Mouse (Mus musculus) heart, embryonic 10.5 days (tissue): ENCODE results near the gene Enthd1. TPM values are rescaled to one million over a fixed set of nuclear protein-coding genes. Genes with fewer than 3 reads are reported as not detected.

Source experiments
- DNase-seq: peaks from one replicate; pipeline ENCODE4 v3.0.0-alpha.2; 2017; ENCODE audit warnings: low spot score
- H3K27ac ChIP-seq: fragments of 300-500 bp; sonication (generic); 2 replicates; pipeline ENCODE4 v1.5.1; 2016; ENCODE audit warnings: mild to moderate bottlenecking
- H3K27me3 ChIP-seq: fragments of 300-500 bp; sonication (generic); 2 replicates; pipeline ENCODE4 v1.6.1; 2016; ENCODE audit warnings: mild to moderate bottlenecking; ENCODE audit not compliant: poor library complexity, insufficient read depth, severe bottlenecking
- H3K36me3 ChIP-seq: fragments of 300-500 bp; sonication (generic); 2 replicates; pipeline ENCODE4 v1.6.1; 2016; ENCODE audit warnings: mild to moderate bottlenecking, moderate library complexity
- H3K4me1 ChIP-seq: fragments of 300-500 bp; sonication (generic); 2 replicates; pipeline ENCODE4 v1.6.1; 2016; ENCODE audit warnings: mild to moderate bottlenecking
- H3K4me3 ChIP-seq: fragments of 300-500 bp; sonication (generic); 2 replicates; pipeline ENCODE4 v1.5.1; 2016; ENCODE audit warnings: mild to moderate bottlenecking, moderate library complexity
- H3K9me3 ChIP-seq: fragments of 300-500 bp; sonication (generic); 2 replicates; pipeline ENCODE4 v1.6.1; 2016; ENCODE audit warnings: mild to moderate bottlenecking, moderate library complexity
- WGBS: fragments of 180-500 bp; shearing (Covaris S2); methylation state at CpG from one replicate; pipeline ENCODE4 v1.1.7; 2016; 5-methylcytosine and 5-hydroxymethylcytosine counted together
- polyA plus RNA-seq: library from polyadenylated mRNA; unstranded; fragments of >200 nt; fragmentation: Nextera tagmentation; extraction: Ambion mirVana; gene quantifications from 2 replicates; pipeline ENCODE4 v1.2.1, GENCODE M21; 2016

The Enthd1 gene
- polyA plus RNA-seq, 1 experiment from 2014 or later, result not detected

DNA sequence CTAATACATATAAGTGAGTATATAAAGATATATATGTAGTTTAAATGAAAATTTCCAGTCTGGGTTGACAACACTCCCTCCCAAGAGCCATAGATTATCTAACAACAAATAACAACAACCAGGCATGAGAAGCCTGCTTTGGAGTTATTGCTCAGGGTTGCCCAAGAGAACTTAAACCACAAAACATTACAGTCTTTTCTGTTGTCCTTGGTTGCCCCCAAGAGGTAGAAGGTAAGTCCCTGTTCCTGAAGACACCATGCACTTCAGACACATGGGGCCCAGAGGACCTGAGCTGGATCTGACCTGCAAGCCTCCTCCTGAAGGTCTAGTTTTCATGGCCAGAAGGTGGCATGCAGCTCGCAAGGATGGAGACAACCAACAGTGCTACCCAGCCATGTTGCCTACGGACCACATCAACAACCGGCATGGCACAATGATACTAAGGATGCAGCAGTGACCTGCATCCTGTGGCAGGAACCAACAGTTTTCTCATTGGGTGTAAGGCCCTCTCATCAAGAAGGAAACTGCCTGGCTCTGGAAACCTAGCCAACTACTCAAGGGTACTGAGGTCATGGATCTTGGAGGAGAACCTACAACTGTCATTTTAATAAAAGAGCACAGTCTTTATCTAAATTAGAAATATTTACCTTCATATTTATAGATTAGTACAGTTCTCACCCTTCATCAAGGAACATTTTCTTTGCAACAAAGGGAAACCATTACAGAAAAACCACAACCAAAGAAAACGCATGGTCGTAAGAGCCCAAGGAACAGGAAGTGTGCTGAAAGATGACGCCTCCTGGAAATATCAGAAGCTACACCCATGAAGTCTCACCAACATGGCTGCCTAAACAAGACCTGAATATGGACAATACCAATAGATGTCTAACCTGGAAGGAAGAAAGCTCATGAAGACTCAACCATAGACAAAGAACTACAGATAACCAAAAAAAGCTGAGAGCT, 9.8 kb downstream of the Enthd1 start:
- DNase-seq, result peak; percentile 45
- 86% methylated on average over 6 of the region's 6 CpGs for WGBS
- H3K4me3 ChIP-seq, result no peak overlapping the region

DNA sequence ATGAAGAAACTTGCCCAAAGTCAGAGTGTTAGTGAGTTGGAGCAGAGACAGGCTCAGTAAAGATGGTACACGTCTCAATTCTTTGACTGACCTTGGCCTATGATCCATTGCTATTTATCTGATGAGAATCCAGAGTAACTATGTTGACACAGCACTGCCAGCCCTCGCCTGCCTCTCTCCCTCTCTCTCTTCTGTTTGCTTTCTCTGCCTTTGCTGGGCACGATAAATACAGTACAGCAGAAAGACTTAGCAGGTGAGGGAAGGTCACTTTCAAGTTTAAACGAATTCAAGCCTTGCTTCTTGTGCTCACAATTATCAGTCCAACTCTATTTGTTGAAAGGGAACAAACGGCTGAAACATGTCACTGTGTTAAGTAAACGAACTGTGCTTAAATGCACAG, 19.5 kb downstream of the Enthd1 start:
- H3K36me3 ChIP-seq, result no peaks in the 10 kb centered on the region
- H3K4me3 ChIP-seq, result no peak overlapping the region
- H3K4me1 ChIP-seq, result no peaks in the 10 kb centered on the region
- 66% methylated on average over 6 of the region's 6 CpGs for WGBS
- DNase-seq, result peak; percentile 7
- peaks cover 3% of the 10 kb centered on the region; the same call in 1 of the 2 replicates for H3K27me3 ChIP-seq
- H3K9me3 ChIP-seq, result no peaks in the 10 kb centered on the region
- H3K27ac ChIP-seq, result no peak overlapping the region

More for the DNA sequence above, 9.8 kb downstream of the Enthd1 start:
- H3K36me3 ChIP-seq, result no peaks in the 10 kb centered on the region
- peaks cover 6% of the 10 kb centered on the region; the same call in 1 of the 2 replicates for H3K27me3 ChIP-seq
- H3K9me3 ChIP-seq, result no peaks in the 10 kb centered on the region
- H3K27ac ChIP-seq, result no peak overlapping the region
- H3K4me1 ChIP-seq, result peaks cover 7% of the 10 kb centered on the region

DNA sequence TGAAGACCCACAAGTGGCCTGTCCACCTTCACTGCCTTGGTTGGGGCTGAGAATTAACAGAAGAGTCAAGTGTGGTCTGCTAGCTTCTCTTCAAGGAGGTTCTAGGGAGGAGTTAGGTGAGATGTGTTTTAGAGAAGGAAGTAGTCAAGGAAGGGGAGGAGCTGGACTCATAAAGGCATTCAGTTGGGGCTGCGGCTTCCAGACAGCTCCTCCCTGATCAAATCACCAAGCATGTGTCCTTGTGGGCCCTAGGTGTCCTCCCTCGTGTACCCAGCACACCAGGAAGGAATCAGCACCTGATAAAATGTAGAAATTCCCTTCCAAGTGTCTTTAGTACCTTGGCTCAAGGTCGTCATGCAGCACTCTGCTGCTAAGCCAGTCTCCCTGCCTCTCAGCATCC, 20.8 kb downstream of the Enthd1 start:
- no peaks in the 10 kb centered on the region for H3K36me3 ChIP-seq
- no peaks in the 10 kb centered on the region for H3K4me1 ChIP-seq
- H3K27ac ChIP-seq, result no peak overlapping the region
- no peak overlapping the region for H3K4me3 ChIP-seq
- H3K9me3 ChIP-seq, result no peaks in the 10 kb centered on the region
- peaks cover 3% of the 10 kb centered on the region; the same call in 1 of the 2 replicates for H3K27me3 ChIP-seq
- WGBS, result 39% methylated on average over 3 of the region's 3 CpGs
- peak; percentile 68 for DNase-seq

DNA sequence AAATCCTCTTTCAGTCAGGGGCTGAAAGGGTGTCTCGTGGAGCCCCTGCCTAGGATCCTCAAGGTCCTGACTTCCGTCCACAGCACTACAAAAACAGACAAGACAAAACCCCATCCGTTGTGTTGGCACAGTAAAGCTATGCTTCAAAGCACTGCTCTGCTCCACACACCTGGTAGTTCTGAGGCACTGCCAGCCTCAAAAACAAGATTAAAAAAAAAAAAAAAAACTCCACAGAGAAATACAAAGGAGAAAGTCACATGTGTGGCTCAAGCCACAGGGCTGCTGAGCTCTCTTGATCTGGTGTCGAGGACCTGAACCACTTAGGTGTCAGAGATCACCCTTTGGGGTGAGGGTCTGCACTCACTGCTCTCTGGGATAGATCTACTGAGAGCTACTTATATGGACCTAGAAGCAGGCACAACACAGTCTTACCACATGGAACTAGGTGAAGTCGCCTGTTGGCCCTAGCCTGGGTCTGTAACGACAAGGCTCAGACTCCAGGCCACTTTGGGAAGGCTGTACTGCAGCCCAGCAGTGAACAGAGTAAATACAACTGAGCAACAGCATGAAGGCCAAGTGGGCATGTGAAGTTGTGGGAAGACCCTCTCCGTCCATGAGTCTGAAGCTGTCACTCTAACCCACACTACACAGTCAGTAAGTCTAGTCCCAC, 26.1 kb downstream of the Enthd1 start:
- 76% methylated on average over 7 of the region's 7 CpGs for WGBS
- Histone ChIP-seq H3K4me1 (no peaks in the 10 kb centered on the region), H3K27ac (no peak overlapping the region), H3K36me3 (no peaks in the 10 kb centered on the region), H3K27me3 (peaks cover 11% of the 10 kb centered on the region; the same call in 1 of the 2 replicates), H3K4me3 (no peak overlapping the region), H3K9me3 (no peaks in the 10 kb centered on the region)
- DNase-seq, result peak; percentile 64

DNA sequence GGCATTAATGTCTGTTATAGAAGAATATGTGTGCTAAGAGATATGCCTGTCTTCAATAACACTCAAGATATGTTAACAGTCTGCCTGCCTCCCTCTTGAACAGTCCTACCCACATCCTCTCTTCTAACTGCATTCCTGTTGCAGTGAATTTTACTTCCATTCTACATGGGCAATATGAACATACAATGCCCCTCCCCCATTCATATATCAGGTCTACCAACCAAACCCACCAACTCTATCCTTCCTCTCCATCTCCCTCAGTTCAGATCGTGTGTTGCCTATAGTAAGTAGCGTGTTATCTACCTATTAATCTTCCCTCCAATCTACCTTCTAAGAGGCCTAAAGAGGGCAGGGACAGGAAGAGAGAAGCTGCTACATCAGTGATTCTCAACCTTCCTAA, 26.9 kb downstream of the Enthd1 start:
- 77% methylated on average over 2 of the region's 2 CpGs for WGBS
- DNase-seq, result peak; percentile 11
- H3K4me3 ChIP-seq, result no peak overlapping the region
- no peak overlapping the region for H3K27ac ChIP-seq
- peaks cover 11% of the 10 kb centered on the region; the same call in 1 of the 2 replicates for H3K27me3 ChIP-seq
- H3K4me1 ChIP-seq, result peaks cover 2% of the 10 kb centered on the region; the same call in 1 of the 2 replicates
- no peaks in the 10 kb centered on the region for H3K36me3 ChIP-seq
- no peaks in the 10 kb centered on the region for H3K9me3 ChIP-seq

DNA sequence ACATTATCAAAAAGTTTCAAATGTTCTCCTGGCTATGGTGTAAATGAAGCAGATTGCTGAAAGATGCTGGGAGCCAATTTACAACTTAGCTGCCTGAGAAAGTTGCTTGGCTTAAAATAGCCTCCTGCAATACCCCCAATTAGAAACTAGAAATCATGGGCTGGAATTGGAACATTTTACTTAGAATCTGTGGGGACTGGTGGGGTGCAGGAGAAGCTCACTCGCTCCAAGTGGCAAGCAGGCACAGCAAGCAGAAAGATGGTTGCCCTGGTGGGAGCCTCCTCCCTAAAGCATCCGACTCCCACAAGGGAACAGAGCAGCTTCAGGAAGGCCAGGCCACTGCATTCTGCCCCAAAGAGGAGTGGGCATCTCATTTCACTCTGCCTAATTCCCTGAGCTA, 28.9 kb downstream of the Enthd1 start:
- WGBS, result 77% methylated on average over 2 of the region's 2 CpGs
- H3K27me3 ChIP-seq, result peaks cover 11% of the 10 kb centered on the region; the same call in 1 of the 2 replicates
- DNase-seq, result no peak
- H3K27ac ChIP-seq, result no peak overlapping the region
- H3K9me3 ChIP-seq, result no peaks in the 10 kb centered on the region
- H3K36me3 ChIP-seq, result no peaks in the 10 kb centered on the region
- H3K4me3 ChIP-seq, result no peak overlapping the region
- peaks cover 14% of the 10 kb centered on the region for H3K4me1 ChIP-seq

DNA sequence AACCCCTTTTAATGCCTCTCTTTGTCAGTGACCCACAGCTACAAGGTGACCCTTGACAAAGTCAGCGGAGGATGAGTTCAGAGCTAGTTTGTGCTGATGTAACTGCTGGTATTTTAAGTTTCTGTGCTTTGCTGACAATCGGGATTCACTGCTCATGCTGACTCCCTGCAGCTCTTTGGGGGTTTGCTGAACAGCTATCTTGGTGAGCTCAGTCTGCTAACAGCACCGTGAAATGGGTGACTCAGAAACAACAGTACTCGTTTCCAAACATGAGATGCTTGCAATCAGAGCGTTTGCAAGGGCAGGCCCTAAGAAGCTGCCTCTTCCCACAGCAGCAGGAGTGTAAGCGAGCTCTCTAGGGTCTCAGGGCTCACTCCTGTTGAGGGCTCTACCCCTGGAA, 31.7 kb downstream of the Enthd1 start:
- Histone ChIP-seq H3K27ac (peak overlapping the region; percentile 53; the same call in 1 of the 2 replicates), H3K27me3 (peaks cover 19% of the 10 kb centered on the region), H3K9me3 (no peaks in the 10 kb centered on the region), H3K4me1 (peaks cover 14% of the 10 kb centered on the region), H3K36me3 (no peaks in the 10 kb centered on the region), H3K4me3 (no peak overlapping the region)
- DNase-seq, result no peak
- WGBS, result 53% methylated on average over 6 of the region's 6 CpGs

DNA sequence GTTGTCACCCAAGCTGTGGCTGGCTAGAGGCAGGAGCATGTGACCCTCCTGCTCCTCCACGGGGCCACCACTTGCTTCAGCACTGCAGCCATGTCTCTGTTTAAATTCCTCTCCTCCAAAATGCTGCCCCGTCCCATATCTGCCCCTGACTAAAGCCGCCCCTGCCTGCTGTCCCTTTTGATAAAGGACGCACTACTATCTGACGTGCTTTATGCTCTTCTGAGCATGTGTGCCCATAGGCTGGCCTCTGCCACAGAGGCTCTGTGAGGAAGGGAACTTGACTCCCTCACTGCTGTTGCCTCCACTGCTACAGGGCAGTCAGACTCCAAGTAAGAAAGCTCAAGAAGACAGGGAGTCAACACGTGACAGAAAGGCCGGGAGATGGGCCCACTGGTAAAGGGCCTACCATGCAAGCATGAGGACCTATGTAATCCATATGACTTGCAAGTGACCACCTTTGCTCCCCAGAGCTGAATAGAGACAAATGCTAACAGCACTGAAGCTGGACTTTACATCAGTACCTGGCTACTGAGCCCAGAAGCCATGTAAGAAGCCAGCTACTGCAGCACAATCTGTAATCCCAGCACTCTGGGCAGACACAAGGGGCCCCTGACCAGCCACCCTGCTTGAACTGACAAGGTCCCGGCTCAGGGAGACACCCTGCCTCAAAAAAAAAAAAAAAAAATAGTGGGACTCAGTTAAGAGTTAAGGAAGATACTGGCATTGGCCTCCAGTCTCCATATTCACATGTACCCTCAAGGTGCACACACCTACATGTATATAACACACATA, 32.5 kb downstream of the Enthd1 start:
- H3K36me3 ChIP-seq, result no peaks in the 10 kb centered on the region
- WGBS, result 56% methylated on average over 8 of the region's 8 CpGs
- no peak overlapping the region for H3K4me3 ChIP-seq
- H3K27ac ChIP-seq, result peak overlapping the region; percentile 52; the same call in 1 of the 2 replicates
- DNase-seq, result peak; percentile 87
- peaks cover 17% of the 10 kb centered on the region for H3K27me3 ChIP-seq
- peaks cover 14% of the 10 kb centered on the region for H3K4me1 ChIP-seq
- H3K9me3 ChIP-seq, result no peaks in the 10 kb centered on the region

DNA sequence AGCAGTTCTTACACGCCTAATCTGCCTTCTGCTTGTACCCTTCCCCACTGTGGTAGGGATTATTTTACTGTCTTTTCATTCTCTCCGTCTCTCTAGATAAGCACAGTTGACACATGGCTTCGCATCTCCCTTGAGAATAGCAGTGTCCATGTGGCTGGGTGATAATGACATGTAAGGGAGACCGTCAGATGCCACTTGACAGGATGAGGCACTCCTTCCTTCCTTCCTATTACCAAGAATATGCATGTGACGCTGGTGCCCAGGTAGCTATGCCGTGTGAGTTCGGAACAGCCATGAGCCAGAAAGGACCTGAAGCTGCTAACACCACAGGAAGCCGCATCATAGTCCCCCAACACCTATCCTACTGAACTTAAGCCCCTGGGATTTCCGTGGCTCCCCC, 33.9 kb downstream of the Enthd1 start:
- Histone ChIP-seq H3K4me1 (peaks cover 14% of the 10 kb centered on the region), H3K27ac (no peak overlapping the region)
- WGBS, result 72% methylated on average over 9 of the region's 9 CpGs

DNA sequence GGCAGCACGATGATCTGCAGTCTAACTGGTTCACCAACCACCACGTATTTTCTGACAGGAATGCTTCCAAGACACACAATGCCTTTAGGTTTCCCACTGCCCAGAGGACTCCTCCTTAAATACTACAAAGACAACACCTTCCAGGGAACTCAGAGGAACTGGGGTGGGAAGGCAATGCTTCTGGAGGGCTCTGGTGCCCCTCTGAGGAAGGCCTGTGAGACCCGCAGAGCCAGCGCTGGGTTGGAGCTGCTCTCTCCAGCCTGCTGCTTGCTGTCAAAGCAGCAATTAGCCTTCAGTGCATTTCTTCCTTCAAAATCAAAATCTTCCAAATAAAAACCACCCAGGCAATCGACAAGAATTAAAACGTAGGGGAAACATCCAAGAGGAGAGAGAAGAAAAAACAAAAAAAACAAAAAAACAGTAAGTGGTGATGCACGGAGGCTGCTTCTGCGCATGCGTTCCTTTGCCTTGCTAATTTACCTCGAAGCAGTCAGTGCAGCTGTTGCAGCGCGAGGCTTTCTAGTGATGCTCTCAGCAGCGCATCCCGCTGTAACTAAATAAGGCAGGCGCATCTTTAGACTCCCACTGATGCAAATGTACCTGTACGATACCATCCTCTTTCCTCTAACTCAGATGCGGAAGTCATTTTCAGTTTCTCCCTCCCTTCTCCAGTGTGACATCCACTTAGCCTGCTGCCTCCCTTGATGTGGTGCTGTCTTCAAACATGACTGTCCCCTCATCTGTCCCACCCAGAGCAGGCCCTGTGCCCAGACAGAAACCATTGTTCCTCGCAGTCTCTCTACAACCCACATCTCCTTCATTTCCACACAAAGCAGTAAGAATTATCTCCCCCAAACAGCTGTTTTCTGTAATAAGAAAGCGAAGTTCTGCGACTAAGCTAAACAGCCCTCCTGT, 34.7 kb downstream of the Enthd1 start:
- Histone ChIP-seq H3K36me3 (no peaks in the 10 kb centered on the region), H3K27me3 (peaks cover 12% of the 10 kb centered on the region), H3K27ac (no peak overlapping the region), H3K9me3 (no peaks in the 10 kb centered on the region), H3K4me3 (no peak overlapping the region), H3K4me1 (peaks cover 14% of the 10 kb centered on the region)
- DNase-seq, result no peak
- whole genome bisulfite sequencing, result 49% methylated on average over 20 of the region's 20 CpGs

More for the DNA sequence above, 33.9 kb downstream of the Enthd1 start:
- Histone ChIP-seq H3K36me3 (no peaks in the 10 kb centered on the region), H3K9me3 (no peaks in the 10 kb centered on the region), H3K27me3 (peaks cover 12% of the 10 kb centered on the region), H3K4me3 (no peak overlapping the region)
- no peak for DNase-seq

DNA sequence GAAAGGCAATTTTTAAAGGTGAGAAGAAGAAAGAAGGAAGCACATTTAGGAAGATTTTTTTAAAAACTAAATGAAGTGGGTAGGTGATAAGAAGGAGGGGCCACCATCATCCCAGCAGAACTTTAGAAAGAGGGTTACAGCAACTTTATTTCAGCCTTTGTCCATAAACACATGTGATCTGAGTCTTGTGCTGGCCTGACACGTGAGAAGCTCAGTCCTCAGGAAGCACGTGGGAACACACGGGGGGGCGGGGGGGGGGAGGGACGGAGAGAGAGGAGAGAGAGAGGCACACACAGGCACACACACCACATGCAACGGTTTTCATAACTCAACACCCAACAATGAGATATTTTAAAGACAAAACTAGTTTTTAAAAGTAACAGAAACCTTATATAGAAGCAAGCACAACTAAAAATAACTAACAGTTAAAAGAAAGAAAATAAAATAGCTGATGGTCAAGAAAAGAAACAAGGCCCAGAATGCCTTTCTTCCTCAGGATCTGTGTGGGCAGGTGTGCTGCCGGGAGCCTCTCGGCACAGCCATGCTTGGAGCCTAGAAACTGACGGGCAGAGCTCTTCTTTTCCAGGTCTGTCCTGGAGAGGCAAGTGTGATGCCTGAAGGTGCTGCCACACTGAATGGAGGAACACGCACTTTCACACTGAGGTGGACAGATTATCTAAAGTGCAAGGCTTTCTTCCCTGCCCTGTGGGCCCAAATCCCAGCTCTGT, 43.1 kb downstream of the Enthd1 start:
- Histone ChIP-seq H3K27ac (no peak overlapping the region), H3K4me3 (no peak overlapping the region), H3K36me3 (no peaks in the 10 kb centered on the region), H3K27me3 (no peaks in the 10 kb centered on the region), H3K4me1 (peaks cover 19% of the 10 kb centered on the region), H3K9me3 (no peaks in the 10 kb centered on the region)
- WGBS, result 52% methylated on average over 10 of the region's 10 CpGs
- no peak for DNase-seq
